Mouse (Mus musculus): ENCODE measurements around the gene Acadm. TPM values are rescaled to one million over a fixed set of nuclear protein-coding genes. Genes with fewer than 3 reads are reported as not detected.

Acadm gene
- total RNA-seq (2021), result 100 to 1,000 TPM; 460 to 478 TPM
- long read RNA-seq, experiment 1, transcript Acadm-203 (2 exons, 437 nt), result minor isoform, 6 of 483 reads
- long read RNA-seq, experiment 1, transcript Acadm-201 (12 exons, 2,047 nt), result major isoform, 344 of 483 reads
- long read RNA-seq, experiment 1, partial matches to known transcripts, result 115 of 483 reads
- long read RNA-seq, experiment 1, other reads (novel, unspliced or antisense), result 18 of 483 reads
- long read RNA-seq, experiment 2, transcript Acadm-201 (12 exons, 2,047 nt), result major isoform, 585 of 664 reads
- long read RNA-seq, experiment 2, partial matches to known transcripts, result 42 of 664 reads
- long read RNA-seq, experiment 2, other reads (novel, unspliced or antisense), result 35 of 664 reads

DNA sequence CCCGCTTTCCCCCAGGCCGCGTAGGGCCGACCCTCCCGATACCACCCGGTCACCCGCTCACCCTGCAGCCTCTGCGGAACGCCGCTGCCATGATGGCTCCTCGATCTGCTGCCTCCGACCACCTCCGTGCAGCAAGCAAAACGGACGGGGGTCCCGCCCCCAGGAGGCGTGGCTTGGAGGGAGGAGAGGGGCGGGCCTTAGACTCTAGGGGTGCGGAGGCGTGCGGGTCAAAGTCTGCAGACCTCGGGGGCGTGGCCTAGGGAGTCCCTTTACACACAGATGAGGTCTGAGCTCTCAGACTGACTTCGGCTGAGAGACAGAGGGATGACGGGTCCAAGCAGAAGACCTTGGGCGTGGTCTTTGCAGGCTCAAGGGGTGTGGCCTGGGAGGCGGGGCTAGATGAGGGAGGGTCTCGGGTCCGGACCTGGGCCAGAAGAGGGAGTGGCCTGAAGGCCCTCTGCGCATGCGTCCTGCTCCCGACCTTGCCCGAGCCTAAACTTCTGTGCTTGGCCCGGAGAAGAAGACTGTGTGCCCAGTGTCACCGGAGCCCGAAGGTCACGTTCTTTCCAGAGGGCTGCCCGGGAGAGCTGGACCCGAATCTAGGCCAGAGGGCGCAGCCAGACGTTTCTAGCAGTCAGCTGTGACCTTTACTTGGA lies at the start of gene Acadm:
Acadm (minus strand) TSS at position 298 of the 656 bp plus-strand sequence.
- DNase-seq (ENCODE audit: low spot score in 2 of 2), result peak; percentile 96 to 99

DNA sequence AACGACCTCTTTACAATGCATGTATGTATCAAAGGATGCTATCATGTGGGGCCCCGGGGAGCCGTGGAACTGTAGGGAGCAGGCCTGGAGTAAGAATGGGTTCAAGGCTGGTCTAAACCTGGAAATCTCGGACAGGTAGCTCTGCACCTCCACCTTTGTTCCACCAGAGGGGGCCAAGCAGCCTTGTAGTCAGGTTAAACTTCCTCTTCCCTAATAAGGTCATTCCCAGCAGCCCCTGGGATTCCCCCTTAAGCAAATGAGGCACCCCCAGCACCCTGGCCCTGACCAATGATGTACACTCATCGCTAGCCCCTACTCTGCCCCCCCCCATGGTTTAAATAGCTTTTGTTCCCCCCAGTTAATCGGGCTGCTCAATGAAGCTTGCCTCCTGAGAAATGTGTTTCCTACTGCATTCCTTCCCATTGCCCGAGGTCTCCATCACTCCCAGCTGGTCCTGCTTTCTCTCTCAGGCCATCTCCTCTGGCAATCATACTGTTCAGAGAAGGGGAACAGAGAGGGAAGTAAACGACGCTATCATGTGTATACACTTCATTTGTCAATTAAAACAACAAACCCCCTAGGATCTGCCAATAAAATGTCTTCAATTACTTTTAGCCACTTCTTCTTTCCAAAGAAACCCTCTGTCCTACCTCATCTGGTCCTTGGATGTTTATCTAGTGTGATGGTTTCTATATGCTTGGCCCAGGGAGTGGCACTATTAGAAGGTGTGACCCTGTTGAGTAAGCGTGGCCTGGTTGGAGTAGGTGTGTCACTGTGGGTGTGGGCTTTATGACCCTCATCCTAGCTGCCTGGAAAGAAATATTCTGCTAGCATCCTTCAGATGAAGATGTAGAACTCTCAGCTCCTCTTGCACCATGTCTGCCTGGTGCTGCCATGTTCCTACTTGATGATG lies 40.3 kb upstream of the Acadm start:
- DNase-seq (ENCODE audit: low spot score in 2 of 2), result no peak

DNA sequence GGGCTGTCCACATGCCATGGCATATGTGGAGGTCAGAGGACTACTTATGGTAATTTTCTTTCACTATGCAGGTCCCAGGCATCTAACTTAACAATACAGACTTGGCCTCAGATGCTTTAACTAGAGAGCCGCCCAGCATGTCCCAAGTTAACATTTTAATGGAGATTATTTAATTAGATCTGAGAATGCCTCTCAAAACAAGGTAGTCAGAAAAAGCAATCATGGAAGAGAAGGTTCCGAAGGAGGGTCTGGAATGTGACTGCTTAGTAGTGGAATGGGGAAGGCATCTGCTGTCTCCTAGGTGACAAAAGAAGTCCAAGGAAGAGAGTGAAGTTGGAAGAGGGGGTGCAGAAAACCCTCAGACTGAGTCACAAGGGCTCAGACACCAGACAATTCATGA lies 36.2 kb upstream of the Acadm start:
- DNase-seq (ENCODE audit: low spot score in 2 of 2), result no peak

DNA sequence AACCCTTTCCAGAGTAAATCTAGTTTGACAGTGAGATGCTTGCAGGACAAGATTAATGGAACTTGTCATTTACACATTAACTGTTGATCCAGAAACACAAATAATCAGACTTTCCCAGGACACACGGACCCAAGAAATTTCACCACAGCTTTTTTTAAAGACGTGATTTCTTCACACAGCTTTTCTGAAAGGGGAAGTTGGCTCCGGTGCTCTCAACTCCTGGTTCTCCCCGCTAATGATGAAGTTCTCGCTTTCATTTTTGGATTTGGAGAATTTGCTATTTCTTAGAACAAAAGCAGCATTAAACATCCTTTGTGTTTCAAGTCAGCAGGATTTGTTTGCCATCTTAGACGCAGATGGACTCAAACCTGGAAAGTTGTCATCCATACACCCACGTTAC lies 31.4 kb upstream of the Acadm start:
- no peak for DNase-seq (ENCODE audit: low spot score in 2 of 2)

DNA sequence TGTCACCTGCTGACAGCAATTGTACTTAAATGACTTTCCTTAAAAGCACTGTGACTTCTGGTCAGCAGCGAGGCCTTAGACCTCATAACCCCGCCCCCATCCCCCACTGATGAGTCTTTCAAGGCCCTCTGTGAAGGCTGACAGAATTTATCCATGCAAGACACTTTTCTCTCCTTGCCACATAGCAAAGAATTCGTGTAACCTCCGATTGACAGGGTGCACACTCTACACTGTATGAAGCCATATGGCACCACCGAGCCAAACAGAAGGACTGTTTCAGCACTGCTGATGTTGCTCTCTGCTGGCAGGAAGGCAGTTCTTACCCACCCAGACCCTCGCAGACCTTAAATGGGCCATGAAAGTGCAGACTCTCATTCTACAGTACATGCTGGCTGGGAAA lies 30.6 kb upstream of the Acadm start:
- no peak for DNase-seq (ENCODE audit: low spot score in 2 of 2)

DNA sequence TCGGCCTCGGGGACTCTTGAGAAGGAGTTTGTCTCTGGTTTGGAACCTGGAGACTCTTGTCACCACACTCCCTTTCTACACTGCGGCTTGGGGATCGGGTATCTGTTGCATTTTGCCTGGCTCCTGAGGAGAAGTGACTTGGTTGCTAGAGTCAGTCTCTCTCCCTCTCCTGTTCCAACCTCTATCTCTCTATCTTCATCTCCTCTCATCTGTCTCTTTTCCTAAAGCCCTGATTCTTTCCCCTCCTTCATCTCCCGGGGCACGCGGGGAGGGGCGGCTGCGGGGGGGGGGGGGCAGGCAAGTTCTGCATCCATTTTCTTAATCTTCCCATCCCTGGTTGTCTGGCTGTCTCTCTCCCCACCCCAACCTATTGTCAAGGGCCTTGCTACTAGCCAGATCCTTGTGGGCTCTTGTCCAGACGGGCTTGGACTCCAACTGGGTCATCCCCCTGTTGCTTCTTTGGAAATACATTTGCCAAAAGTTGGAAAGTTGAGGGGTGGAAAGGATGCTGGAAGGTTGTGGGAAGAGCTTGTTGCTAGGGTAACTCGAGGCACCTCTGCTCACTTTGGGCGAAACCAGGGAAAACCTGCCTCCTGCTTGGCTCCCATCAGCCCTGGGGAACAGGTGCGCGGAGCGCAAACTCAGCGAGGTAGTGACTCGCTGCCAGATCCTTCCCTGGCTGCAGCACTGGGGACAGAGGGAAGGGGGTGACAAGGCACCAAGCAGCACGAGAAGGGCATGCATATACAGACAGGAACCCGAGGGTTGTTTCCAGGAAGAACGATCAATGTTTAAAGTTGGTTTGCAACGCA lies 29.7 kb upstream of the Acadm start:
- DNase-seq (ENCODE audit: low spot score in 2 of 2), result no peak

DNA sequence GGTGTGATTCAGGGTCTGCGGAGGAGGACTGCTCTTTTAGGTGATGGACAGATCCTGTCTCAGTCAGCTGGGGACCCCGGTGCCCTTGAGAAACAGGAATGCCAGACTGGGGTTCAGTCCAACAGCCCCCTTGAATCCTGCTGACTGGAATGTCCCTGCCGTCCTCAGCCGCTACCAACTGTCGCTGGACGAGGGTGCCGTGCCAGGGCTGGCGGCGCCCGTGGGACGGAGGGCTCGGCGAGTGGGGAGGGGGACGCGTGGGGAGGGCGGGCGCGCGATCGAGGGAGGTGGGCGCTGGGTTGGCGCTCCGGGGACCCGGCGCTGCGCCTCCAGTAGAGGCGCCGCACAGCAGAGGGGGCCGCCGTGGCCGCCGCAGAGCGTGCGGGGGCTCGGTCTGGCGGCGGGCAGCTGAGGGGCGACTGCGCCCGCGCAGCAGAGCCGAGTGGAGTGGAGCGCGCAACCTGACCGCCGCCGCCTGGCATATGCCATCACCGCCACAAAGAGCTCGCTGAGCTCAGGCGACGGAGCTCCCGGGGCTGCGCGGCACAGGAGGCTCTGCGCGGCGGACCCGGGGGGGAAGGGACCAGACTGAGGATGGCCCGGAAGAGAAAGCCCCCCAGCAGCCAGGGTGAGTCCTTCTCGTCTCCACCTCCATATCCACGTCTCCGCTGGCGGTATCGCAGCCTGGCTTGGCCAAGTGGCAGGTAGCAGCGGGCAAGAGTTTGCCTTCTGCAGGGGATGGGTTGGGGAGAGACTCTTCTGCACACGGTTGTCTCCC lies 28.9 kb upstream of the Acadm start, which contains the start of gene Slc44a5:
Slc44a5 (plus strand) TSS at position 266 of the 778 bp plus-strand sequence.
- no peak for DNase-seq (ENCODE audit: low spot score in 2 of 2)

DNA sequence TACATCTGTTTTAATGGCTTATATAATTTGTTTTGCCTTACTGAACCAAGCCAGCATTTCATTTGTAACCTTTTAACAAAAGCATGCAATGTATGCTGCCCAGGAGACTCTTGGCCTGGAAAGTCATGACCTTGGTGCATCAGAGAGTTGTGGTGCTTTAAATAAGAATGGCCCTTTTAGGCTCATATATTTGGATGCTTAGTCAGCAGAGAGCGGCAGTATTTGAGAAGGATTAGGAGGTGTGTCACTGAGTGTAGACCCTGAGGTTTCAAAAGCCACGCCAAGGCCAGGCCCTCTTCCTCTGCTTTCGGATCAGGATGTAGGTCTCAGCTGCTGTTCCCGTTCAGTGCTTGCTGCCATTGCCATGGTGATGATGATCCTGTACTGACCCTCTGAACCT lies 25.0 kb upstream of the Acadm start:
- no peak for DNase-seq (ENCODE audit: low spot score in 2 of 2)

DNA sequence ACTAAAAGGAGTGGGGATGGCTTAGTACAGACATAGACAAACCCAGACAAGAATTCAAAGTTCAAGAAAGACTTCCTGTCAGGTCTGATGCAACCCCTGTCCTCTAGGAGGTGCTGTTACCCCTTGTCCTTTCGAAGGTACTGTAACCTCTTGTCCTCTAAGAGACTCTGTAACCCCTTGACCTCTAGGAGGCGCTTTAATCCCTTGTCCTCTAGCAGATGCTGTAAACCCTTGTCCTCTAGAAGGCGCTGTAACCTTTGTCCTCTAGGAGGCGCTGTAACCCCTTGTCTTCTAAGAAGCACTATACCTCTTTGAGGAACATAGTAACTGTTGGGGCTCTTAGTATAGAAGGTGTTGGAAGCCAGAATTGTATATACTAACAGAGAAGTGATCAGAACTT lies 24.1 kb upstream of the Acadm start:
- DNase-seq (ENCODE audit: low spot score in 2 of 2), result no peak

DNA sequence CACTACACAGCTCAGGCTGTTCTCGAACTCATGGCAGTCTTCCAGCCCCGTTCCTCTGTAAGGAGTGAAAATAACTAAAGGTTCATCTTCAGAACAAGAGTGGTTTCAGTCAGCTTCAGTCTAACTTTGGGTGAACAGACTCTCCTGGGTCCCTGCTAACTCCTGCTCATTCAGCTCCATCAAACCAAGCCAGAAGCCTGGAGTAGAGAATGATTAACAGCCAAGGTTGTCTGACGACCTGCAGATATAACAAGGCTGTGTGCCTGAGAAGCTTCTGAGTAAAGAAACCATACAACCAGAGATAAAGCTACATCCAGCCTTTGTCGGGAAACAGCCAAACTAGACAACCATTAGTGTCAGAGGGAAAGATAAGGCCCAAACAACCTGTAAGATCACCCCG lies 23.0 kb upstream of the Acadm start:
- no peak for DNase-seq (ENCODE audit: low spot score in 2 of 2)

DNA sequence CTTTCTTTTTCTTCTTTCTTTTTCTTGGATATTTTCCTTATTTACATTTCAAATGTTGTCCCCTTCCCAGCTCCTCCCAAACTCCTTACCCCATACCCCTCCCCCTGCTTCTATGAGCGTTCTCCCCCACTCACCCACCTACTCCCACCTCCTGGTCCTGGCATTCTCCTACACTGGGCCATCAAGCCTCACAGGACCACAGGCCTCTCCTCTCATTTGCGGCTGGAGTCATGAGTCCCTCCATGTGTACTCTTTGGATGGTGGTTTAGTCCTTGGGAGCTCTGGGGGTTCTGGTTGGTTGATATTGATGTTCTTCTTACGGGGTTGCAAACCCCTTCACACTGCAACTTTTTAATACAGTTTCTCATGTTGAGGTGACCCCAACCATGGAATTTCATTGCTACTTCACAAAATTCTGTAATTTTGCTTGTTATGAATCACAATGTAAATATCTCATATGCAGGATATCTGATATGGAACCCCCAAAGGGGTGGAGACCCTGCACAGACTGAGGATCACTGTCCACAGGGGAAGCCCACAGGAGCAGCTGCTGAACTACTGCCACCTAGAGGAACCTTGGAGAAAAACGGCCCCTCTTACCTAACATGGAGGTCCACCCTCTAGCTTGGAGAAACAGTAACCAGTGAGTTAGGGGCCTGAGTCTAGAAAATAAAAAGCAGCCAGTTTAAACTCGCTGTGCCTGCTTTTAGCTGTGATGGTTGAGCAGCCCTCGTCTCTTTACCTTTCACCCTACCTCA lies 17.4 kb upstream of the Acadm start:
- DNase-seq (ENCODE audit: low spot score in 2 of 2), result no peak

DNA sequence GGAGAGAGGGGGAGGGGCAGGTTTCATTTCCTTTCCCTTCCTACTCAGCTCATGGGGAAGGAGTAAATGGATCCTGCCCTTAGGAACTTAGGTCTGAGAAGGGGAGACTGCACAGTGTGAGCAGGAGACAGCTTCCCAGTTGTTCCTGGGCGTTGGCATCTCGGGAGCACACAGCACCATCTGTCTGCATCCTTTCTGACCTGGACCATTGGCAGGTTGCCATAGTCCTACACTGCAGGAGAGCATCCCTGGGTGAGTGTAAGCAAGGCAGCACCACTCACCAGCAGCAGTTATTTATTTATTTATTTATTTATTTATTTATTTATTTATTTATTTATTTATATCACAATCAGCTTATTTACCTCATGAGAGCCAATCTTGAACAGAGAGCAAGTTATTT lies 16.5 kb upstream of the Acadm start:
- DNase-seq (ENCODE audit: low spot score in 2 of 2), result no peak

DNA sequence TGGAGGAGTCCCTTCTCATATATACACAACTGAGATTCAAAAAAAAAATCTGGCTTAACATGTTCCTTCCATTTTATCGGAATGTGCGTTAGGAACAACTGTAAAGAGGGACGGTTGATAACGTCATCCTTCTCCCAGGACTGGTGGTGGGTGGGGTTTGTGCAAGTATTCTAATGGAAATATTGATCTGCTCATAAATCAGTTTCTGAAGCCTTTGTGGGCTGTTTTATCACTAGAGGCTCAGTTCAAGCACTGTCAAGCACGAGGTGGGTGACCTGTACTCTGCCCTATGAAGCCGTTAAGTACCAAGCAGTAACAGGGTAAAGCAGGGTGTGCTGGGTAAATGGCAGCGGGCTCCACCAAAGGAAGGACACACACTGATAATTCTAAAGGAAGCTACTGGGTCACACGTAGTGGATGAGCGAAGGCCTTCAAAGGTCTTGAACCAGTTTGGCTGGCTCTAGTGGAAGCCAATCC lies 15.3 kb upstream of the Acadm start:
- DNase-seq (ENCODE audit: low spot score in 2 of 2), result no peak

DNA sequence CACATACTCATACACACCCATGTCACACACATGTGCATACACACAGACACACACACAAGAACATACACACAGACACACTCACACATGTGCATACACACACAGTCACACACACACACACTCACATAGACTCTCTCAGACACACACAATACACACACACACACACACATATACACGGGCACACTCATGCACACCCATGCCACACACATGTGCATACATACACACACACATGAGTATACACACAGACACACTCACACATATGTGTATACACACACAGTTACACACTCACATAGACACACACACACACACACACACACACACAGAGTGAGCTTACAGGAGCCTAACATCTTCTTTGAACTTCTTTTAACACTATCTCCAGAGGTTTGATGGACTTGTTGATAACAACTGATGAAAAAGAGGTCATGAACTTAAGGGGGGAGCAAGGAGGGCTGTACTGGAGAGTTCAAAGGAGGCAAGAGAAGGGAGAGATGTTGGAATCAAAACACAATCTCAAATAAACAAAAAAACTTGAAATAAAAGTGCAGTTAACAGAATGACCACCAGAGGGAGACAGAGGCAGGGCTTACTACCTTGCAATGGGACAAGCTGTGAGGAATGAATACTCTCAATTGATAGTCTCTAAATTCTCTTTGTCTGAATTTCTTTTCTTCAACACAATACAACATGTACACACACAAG lies 14.8 kb upstream of the Acadm start:
- DNase-seq (ENCODE audit: low spot score in 2 of 2), result no peak

DNA sequence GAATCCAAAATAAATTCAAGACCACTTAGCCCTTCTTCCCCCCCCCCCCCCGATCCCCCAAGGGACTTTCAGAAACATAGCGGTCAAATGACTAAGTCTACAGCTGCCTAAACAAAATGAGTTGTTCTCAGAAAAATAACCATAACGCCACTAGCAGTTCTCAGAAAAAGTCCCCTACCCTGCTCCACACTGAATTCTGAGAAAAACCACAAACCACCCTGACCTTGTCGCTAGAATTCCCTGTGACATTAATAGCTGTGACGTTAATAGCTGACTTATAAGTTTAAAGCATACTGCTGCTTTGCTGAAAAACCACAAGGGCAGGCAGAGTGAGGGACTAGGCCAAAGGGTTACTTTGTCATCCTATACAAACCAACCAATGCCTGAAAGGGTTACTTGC lies 13.5 kb upstream of the Acadm start:
- no peak for DNase-seq (ENCODE audit: low spot score in 2 of 2)

DNA sequence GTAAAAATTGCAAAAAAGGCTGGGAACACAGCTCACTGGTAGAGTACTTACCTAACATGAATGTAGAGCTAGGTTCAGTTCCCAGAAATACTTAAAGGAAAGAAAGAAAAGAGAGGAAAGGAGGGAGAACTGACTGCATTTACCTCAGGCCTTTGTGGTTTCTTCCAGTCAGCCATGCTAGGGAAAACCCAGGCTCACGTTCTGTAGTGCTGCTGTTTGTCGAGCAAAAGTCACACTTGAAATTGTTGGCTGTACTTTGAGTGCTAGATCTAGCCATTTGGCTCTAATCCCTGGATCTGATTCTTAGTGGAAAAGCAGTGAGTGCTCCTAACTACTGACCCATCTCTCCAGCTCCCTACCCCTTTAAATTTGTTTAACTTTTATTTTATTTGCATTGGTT lies 3.7 kb upstream of the Acadm start:
- DNase-seq (ENCODE audit: low spot score in 2 of 2), result no peak

DNA sequence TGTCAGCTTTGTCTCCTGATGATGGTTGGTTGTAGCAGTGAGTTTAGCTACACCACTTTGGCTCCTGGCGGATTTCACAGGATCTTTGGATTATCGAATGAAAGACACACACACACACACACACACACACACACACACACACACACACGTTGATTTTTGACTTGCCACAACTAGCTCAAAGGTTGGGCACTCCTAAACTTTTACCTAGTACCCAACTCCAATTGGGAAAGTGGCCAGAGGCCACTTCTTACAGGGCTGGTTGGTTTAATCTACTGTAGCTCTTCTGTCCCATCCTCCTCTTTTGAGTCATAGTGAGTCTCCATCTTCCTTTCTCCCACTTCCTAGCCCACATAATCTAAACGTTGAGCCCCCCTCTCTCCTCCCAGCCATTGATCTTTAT lies 2.8 kb upstream of the Acadm start:
- DNase-seq (ENCODE audit: low spot score in 2 of 2), result no peak

DNA sequence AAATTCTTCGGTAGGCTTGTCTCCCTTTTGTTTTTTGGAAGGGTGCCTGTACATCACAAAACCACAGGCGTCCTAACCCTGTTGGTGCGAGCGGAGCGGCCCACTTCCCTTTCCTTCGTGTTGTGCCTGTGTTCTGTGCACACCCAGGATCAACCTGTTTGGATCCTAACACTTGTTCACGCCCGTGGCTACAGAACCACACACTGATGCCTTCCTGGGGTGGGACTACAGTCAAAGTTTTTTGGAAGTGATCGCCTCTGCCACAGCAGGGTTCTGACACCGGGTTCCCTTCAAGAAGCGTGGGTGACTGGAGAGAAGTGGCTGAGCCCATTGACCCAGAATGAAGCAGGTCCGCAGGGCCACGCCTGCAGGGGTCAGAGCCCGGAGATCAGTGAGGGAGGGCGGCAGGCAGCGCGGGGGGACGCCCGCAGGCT lies 514 bp downstream of the Acadm start:
- peak in 1 of 2 experiments; percentile 4 for DNase-seq (ENCODE audit: low spot score in 2 of 2)
